Mouse (Mus musculus) kidney, postnatal 25 days (tissue): ENCODE measurements around the gene Hpse2.
"Not testable (repeated sequence)": the region's sequence is repeated elsewhere in the genome, so short reads cannot be mapped to it uniquely, and the experiment has no call there.

Source experiments
- DNase-seq, 2 experiments: peaks; one replicate each; pipeline ENCODE4 v3.0.0; 2021; ENCODE audit warnings: mixed read lengths in 2 of 2

Hpse2 gene

DNA sequence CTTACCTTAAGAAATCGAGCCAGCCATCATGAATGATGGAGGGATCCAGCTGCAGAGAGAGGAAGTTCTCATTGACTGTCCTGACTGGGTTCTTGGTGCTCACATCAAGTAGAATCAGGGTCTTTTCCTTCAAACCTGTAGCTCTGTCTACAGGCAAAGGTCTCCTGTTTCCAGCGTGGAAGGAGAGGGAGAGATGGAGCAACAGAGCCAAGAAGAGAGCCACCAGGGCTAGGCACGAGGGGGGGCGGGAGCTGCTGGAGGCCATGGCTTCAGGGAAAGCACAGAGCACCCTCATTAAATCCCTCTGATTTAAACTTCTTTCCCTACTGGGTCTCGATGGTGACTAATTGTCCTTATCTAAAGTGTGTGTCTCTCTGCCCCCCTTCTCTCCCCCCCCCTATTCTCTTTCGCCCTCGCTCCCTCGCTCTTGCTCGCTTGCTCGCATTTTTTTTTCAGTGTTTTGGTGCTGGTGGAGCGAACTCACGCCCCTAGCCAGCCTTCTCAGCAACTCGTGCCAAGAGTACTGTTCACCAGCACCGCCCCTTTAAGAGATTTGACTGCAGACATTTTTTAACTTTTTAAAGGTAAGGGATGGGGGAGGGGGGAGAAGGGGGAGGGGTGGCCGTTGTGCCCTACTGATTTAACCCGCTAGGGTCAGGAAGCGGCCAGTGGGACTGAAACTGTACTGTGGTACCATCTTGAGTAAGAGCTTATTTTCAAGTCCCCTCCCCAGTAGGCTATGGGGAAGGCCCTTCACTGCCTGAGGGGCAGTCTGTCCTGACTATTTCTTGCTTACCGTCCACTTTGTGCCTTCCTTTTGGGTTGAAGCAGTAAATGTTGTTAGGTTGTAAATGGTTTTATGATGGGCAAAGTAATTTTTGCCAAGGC is at the start of gene Hpse2:
Gene Hpse2, minus strand, starts transcription at position 339 of the 888 bp plus-strand sequence.
- DNase-seq: no peak

GRCm38 (mm10) chr19:43427446-43428224 is 39.5 kb upstream of the Hpse2 start:
- DNase-seq: no peak

- no peak for DNase-seq
Observed at GRCm38 (mm10) chr19:43424082-43424481, 35.9 kb upstream of the Hpse2 start.

DNA sequence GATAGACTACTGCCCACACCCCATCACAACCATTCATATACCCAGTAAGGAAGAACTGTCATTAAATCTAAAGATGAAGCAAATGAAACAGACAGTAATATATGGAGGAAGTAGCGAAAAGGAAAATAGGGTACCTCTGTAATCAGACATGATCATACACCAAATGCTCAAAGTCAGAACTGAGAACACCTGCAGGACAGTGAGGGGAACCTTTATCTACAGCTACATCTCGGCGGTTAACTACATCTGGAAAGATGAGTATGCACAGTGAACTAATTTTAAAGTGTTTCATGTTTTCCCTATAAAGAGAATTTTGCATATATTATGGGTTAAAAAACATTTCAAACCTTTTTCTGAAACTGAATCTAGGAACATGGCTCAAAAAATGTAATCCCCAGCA is 32.4 kb upstream of the Hpse2 start:
- no peak for DNase-seq

GRCm38 (mm10) chr19:43415565-43415964 is 27.4 kb upstream of the Hpse2 start:
- DNase-seq: no peak

DNA sequence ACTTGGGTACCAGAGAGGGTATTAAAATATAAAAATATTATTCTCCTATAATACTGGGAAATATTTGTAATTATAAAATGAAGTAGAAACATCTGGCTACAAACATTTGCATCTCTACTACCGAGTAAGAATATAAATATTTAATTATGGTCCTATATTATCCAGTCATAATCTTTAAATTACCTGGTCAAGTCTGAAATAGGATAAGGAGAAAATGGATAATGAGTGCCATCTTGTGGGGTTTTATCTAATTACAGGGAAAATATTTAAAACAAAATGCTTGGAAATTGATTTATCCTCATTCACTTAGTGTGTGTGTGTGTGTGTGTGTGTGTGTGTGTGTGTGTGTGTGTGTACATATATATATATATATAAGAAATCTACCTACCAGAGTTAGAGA is 19.0 kb upstream of the Hpse2 start:
- DNase-seq: no peak

- DNase-seq: peak in 1 of 2 experiments; percentile 69
Observed at GRCm38 (mm10) chr19:43396327-43396726, 8.2 kb upstream of the Hpse2 start.

- no peak for DNase-seq
Observed at GRCm38 (mm10) chr19:43387071-43387770, 934 bp downstream of the Hpse2 start.

DNA sequence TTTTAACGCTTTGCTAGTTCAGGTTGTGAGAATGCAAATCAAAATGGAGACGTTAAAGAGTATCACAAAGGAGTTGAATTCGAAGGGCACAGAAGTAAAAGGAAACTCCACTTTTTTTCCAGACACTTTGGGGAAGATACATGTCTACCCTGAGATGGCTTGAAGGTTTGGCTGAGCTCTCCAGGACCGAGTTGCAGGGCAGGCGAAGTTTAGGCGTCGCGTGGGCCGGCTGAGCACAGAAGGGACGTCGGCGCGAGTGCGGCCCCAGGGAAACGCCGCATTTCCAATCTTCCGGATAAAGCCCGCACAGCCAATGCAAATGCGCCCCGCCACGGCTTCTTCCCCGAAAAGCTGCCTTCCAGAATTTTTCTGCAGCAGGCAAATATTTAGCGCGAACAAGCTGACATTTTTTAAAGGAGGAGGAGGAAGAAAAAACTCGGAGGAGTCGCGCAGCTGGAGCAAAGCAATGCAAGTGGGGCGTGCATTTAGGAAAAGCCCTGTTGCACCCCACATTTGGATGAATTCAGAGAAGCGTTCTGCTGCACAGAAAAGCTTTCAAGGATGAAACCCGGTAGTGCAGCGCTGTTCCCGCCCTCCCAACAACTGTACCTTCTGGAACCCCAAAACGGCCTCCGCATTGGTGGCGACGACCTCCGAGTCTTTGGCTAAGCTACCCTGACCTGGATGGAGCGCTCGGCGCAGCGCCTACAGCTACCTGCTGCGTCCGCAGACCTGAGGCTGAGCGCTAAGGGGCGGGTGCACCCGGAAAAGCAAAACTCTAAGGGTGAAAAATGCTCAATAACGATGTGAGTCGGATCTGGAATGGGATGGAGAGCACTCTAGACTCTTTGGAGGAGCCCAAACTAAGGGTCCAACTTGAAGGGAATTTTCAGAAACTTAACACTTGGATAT is 1.9 kb downstream of the Hpse2 start:
- no peak for DNase-seq

DNA sequence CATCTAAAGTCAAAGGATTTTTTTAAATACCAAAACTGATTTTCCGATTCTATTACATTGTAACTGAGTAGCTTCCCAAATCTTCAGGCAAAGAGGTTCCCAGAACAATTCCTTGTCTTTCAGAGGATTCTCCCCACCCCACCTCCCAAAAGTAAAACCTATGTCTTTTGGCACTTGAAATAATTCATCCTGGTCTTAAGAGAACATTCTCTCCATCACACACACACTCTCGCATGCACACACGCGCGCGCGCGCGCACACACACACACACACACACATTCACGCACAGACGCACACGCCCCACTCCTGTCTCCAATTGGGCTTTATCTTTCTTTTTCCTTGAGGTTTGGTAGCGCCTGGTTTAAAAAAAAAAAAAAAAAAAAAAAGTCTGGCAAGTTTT is 2.7 kb downstream of the Hpse2 start:
- DNase-seq: no peak

- peak in 1 of 2 experiments; percentile 41 for DNase-seq
Observed at GRCm38 (mm10) chr19:43384978-43385431, 3.1 kb downstream of the Hpse2 start.

GRCm38 (mm10) chr19:43384346-43384977 is 3.7 kb downstream of the Hpse2 start:
- no peak for DNase-seq

GRCm38 (mm10) chr19:43358830-43359229 is 29.3 kb downstream of the Hpse2 start:
- DNase-seq: no peak

- DNase-seq: peak; percentile 36 to 53
Observed at GRCm38 (mm10) chr19:43311125-43311524, 77.0 kb downstream of the Hpse2 start.

- DNase-seq: no peak
Observed at GRCm38 (mm10) chr19:43306756-43307155, 81.4 kb downstream of the Hpse2 start.

- DNase-seq: not testable (repeated sequence)
Observed at GRCm38 (mm10) chr19:43281336-43281735, 106.8 kb downstream of the Hpse2 start.

- DNase-seq: no peak
Observed at GRCm38 (mm10) chr19:43243993-43244392, 144.2 kb downstream of the Hpse2 start.

DNA sequence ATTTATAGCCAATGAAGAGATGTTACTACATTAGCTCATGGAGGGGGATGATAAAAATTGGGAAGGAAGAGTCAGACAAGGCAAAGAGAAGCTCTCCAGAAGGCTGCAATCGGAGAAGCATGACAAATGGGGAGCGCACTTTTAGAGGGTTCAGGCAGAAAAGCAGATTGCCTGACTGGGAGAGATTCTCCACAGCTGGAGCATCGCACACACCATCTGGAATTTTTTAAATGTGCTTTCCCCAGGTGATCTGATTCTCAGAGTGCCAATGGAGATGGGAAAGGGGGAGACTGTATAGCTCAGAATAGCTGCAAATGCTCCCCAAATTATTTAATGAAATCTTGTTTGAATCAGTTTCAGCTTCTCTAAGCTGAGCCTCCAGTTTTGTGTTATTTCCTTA is 156.4 kb downstream of the Hpse2 start:
- DNase-seq: no peak

GRCm38 (mm10) chr19:43193562-43193961 is 194.6 kb downstream of the Hpse2 start:
- DNase-seq: no peak

DNA sequence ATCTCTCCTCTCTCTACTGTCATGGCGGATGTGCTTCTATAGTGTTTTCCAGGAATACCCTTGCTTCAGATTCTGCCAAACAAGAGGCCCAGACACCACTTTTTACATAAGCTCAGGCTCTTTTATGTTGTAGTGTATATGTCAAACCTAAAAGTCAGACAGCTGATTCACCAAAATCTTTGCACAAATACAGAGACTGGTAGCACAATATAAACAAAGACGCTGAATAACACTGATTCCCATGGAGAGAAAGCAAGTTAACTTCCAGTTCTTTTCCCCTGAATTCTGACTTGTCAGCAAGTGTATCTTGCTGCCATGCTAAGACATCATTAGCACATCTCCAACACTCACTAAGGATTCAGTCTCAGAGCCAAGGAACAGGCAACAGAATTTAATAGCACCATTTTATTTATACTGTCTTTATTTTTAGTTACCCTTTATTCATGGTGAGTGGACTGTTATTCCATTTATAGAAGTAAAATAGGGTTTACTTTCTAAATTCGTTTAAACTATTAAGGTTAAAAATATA is 212.7 kb downstream of the Hpse2 start:
- no peak for DNase-seq

DNA sequence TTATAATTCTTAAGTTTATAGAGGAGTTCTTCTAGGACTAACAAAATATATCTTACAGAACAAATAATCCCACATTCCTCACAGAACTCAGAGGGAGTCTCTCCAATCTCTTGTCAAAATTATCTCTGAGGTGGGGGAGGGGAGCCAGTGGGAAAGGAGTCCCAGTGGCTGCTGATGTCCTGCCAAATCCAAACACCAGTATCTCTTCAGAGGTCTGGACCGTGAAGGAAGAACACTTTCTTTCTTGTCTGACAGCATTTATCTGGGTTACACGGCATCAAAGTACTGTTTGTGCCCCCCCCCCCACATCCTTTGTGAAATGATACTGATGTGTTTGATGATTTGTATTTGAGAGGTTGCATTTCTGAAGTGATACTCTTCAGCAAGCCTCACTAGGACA is 213.3 kb downstream of the Hpse2 start:
- DNase-seq: no peak
